10 mouse cellular contexts compared by ENCODE assay signal in genomic region chr15:99470224-99470761, GRCm38 (mm10). TPM values are rescaled to one million over a fixed set of nuclear protein-coding genes. Genes with fewer than 3 reads are reported as not detected.
DNase-seq lines count a peak whose midpoint lies in the region; ATAC-seq and TF ChIP-seq lines count a peak whose summit lies in the region.
"Had no signal": no experiment of that assay in that cellular context is flagged by ENCODE, and none has a peak within 500 bp of the region (broad histone marks: within the 10 kb centered on the region; RNA-seq: fewer than 3 reads in every experiment).

No protein-coding gene starts in this region.

- H3K9ac ChIP-seq in hindbrain, postnatal 0 days (replicated peaks; ENCODE audit: low read length) = no peak overlapping the region
- H3K9ac ChIP-seq in hindbrain, embryonic 12.5 days = no peak overlapping the region
- no peak overlapping the region; the same call in 1 of the 2 replicates for H3K9ac ChIP-seq in forebrain, embryonic 14.5 days (ENCODE audit: low read length)
- H3K9ac ChIP-seq: lung, embryonic 14.5 days; stomach, embryonic 15.5 days had no signal

- no peak overlapping the region for H3K4me3 ChIP-seq in hindbrain, postnatal 0 days (ENCODE audit: low read length)
- no peak overlapping the region for H3K4me3 ChIP-seq in hindbrain, embryonic 12.5 days
- H3K4me3 ChIP-seq in brown adipose tissue, adult 24 weeks (ENCODE audit: insufficient read depth, low read depth, low read length) = peak overlapping the region; percentile 57
- 0 out of 2 replicates have a peak overlapping the region, but pooled peaks have one; percentile 3 for H3K4me3 ChIP-seq in kidney, adult 2 months (ENCODE audit: insufficient read depth, low read depth, low read length)
- no peak overlapping the region for H3K4me3 ChIP-seq in forebrain, embryonic 14.5 days (ENCODE audit: low read depth, low read length)
- H3K4me3 ChIP-seq: stomach, embryonic 15.5 days had no signal

- peak overlapping the region; percentile 41; the same call in 1 of the 2 replicates for H3K27ac ChIP-seq in hindbrain, postnatal 0 days
- no peak overlapping the region for H3K27ac ChIP-seq in hindbrain, embryonic 12.5 days
- H3K27ac ChIP-seq in brown adipose tissue, adult 24 weeks (replicated peaks; ENCODE audit: low read depth, low read length) = peak overlapping the region; percentile 84
- peak overlapping the region; percentile 12; the same call in 1 of the 2 replicates for H3K27ac ChIP-seq in kidney, adult 2 months (ENCODE audit: insufficient read depth, low read depth, low read length)
- H3K27ac ChIP-seq in forebrain, embryonic 14.5 days (ENCODE audit: low read depth, low read length) = no peak overlapping the region
- H3K27ac ChIP-seq: stomach, embryonic 15.5 days had no signal

- no peaks in the 10 kb centered on the region for H3K9me3 ChIP-seq in hindbrain, postnatal 0 days (ENCODE audit: low read length)
- no peaks in the 10 kb centered on the region for H3K9me3 ChIP-seq in hindbrain, embryonic 12.5 days (replicated peaks)
- H3K9me3 ChIP-seq in forebrain, embryonic 14.5 days (replicated peaks; ENCODE audit: control insufficient read depth, low read length) = no peaks in the 10 kb centered on the region
- H3K9me3 ChIP-seq: stomach, embryonic 15.5 days had no signal

- no peaks in the 10 kb centered on the region for H3K27me3 ChIP-seq in hindbrain, postnatal 0 days (ENCODE audit: insufficient read depth, low read length)
- no peaks in the 10 kb centered on the region for H3K27me3 ChIP-seq in hindbrain, embryonic 12.5 days
- no peaks in the 10 kb centered on the region for H3K27me3 ChIP-seq in kidney, adult 2 months (replicated peaks; ENCODE audit: control insufficient read depth, insufficient read depth, low read length)
- H3K27me3 ChIP-seq in forebrain, embryonic 14.5 days (replicated peaks; ENCODE audit: control insufficient read depth, insufficient read depth, low read length) = no peaks in the 10 kb centered on the region
- H3K27me3 ChIP-seq: stomach, embryonic 15.5 days had no signal

- H3K4me1 ChIP-seq in hindbrain, postnatal 0 days (ENCODE audit: insufficient read depth, low read length) = peaks cover 4% of the 10 kb centered on the region
- peaks cover 11% of the 10 kb centered on the region for H3K4me1 ChIP-seq in hindbrain, embryonic 12.5 days
- H3K4me1 ChIP-seq in brown adipose tissue, adult 24 weeks (ENCODE audit: control insufficient read depth, insufficient read depth, insufficient read length, low read length) = peaks cover 3% of the 10 kb centered on the region; the same call in 1 of the 2 replicates
- H3K4me1 ChIP-seq in kidney, adult 2 months (ENCODE audit: control insufficient read depth, insufficient read depth, low read length) = peaks cover 4% of the 10 kb centered on the region; the same call in 1 of the 2 replicates
- H3K4me1 ChIP-seq in forebrain, embryonic 14.5 days (ENCODE audit: control insufficient read depth, insufficient read depth, low read length) = no peaks in the 10 kb centered on the region

- H3K36me3 ChIP-seq in hindbrain, postnatal 0 days (ENCODE audit: insufficient read depth, low read length) = no peaks in the 10 kb centered on the region
- H3K36me3 ChIP-seq in hindbrain, embryonic 12.5 days = 0 out of 2 replicates have a peak, but pooled peaks cover 11% of the 10 kb centered on the region
- H3K36me3 ChIP-seq in kidney, adult 2 months (ENCODE audit: control insufficient read depth, insufficient read depth, low read length) = no peaks in the 10 kb centered on the region
- peaks cover 9% of the 10 kb centered on the region; the same call in 1 of the 2 replicates for H3K36me3 ChIP-seq in forebrain, embryonic 14.5 days (ENCODE audit: control insufficient read depth, insufficient read depth, low read length)

- no peak for DNase-seq in hindbrain, postnatal 0 days (ENCODE audit: low spot score)
- peak; percentile 43 to 63 for DNase-seq in gastrocnemius, adult 8-10 months (ENCODE audit: low spot score in 2 of 2)
- DNase-seq in kidney, adult 2 months = peak; percentile 42
- no peak for DNase-seq in right cerebral cortex, adult 18-20 months
- no peak for DNase-seq in embryo, embryonic 11 days
- no peak for DNase-seq in forebrain, embryonic 14.5 days (ENCODE audit: low spot score)

- TF ChIP-seq POLR2A in kidney, adult 2 months (IDR thresholded peaks at IDR 0.05; ENCODE audit: low read depth, low read length) = no peak

- no peak for ATAC-seq in hindbrain, postnatal 0 days
- no peak for ATAC-seq in hindbrain, embryonic 12.5 days (ENCODE audit: low FRiP score)
- no peak for ATAC-seq in forebrain, embryonic 14.5 days

- 75% methylated on average over 31 of the region's 31 CpGs for WGBS in hindbrain, postnatal 0 days
- 92% methylated on average over 31 of the region's 31 CpGs for WGBS in hindbrain, embryonic 12.5 days
- 77% methylated on average over 31 of the region's 31 CpGs for WGBS in kidney, adult 2 months
- WGBS in forebrain, embryonic 14.5 days = 90% methylated on average over 31 of the region's 31 CpGs

- peak overlapping the region; percentile 17; the same call in 1 of the 2 replicates for H3K4me2 ChIP-seq in hindbrain, postnatal 0 days (ENCODE audit: low read depth, low read length)
- no peak overlapping the region for H3K4me2 ChIP-seq in hindbrain, embryonic 12.5 days (replicated peaks)
- H3K4me2 ChIP-seq in forebrain, embryonic 14.5 days (ENCODE audit: low read length) = no peak overlapping the region
- H3K4me2 ChIP-seq: lung, embryonic 14.5 days; stomach, embryonic 15.5 days had no signal

- TF ChIP-seq CTCF in hindbrain, postnatal 0 days (IDR thresholded peaks at IDR 0.05; ENCODE audit: low read depth) = no peak
- no peak for TF ChIP-seq CTCF in kidney, adult 2 months (conservative IDR thresholded peaks at IDR 0.05; ENCODE audit: insufficient read depth, insufficient read length, low read depth, low read length)

RNA-seq across cellular contexts. Expression of gene Bcdin3d, which starts 4.2 kb away (rescaled TPM):
- total RNA-seq in hindbrain, postnatal 0 days (2014; rRNA removed) = 10.1 and 13.7 TPM in 2 replicates
- polyA plus RNA-seq in hindbrain, postnatal 0 days (2015; fragmentation: Nextera tagmentation; extraction: Ambion mirVana) = 12.6 and 12.7 TPM in 2 replicates
- polyA plus RNA-seq in hindbrain, embryonic 12.5 days (2016; fragmentation: Nextera tagmentation; extraction: Ambion mirVana) = 18.9 TPM in 2 replicates
- 3.3 and 8.0 TPM in 2 replicates for polyA plus RNA-seq in brown adipose tissue, adult 24 weeks (2012; ENCODE audit: insufficient read depth, insufficient read length, missing spikeins)
- 1 to 10 TPM; 3.6 to 6.2 (median 4.5) TPM for total RNA-seq in gastrocnemius, adult 8-10 months (2022)
- 5.8 and 7.0 TPM in 2 replicates for polyA plus RNA-seq in kidney, adult 2 months (2012; rRNA removed)
- polyA plus RNA-seq in forebrain, embryonic 14.5 days (2014; fragmentation: Nextera tagmentation; extraction: Ambion mirVana) = 22.4 and 25.4 TPM in 2 replicates

RNA-seq across cellular contexts. Expression of gene Nckap5l, which starts 12.7 kb away (rescaled TPM):
- total RNA-seq in hindbrain, postnatal 0 days (2014; rRNA removed) = 19.5 and 23.4 TPM in 2 replicates
- 10.0 and 11.4 TPM in 2 replicates for polyA plus RNA-seq in hindbrain, postnatal 0 days (2015; fragmentation: Nextera tagmentation; extraction: Ambion mirVana)
- 14.9 and 16.1 TPM in 2 replicates for polyA plus RNA-seq in hindbrain, embryonic 12.5 days (2016; fragmentation: Nextera tagmentation; extraction: Ambion mirVana)
- polyA plus RNA-seq in brown adipose tissue, adult 24 weeks (2012; ENCODE audit: insufficient read depth, insufficient read length, missing spikeins) = 1.1 and 1.9 TPM in 2 replicates
- total RNA-seq in gastrocnemius, adult 8-10 months (2022) = 1 to 10 TPM; 1.5 to 2.2 (median 1.7) TPM
- polyA plus RNA-seq in kidney, adult 2 months (2012; rRNA removed) = 3.1 and 3.9 TPM in 2 replicates
- polyA plus RNA-seq in forebrain, embryonic 14.5 days (2014; fragmentation: Nextera tagmentation; extraction: Ambion mirVana) = 9.1 and 12.4 TPM in 2 replicates

RNA-seq across cellular contexts. Expression of gene Faim2, which starts 57.7 kb away (rescaled TPM):
- total RNA-seq in hindbrain, postnatal 0 days (2014; rRNA removed) = 30.5 and 33.4 TPM in 2 replicates
- polyA plus RNA-seq in hindbrain, postnatal 0 days (2015; fragmentation: Nextera tagmentation; extraction: Ambion mirVana) = 54.6 and 57.9 TPM in 2 replicates
- polyA plus RNA-seq in hindbrain, embryonic 12.5 days (2016; fragmentation: Nextera tagmentation; extraction: Ambion mirVana) = 2.9 and 5.5 TPM in 2 replicates
- polyA plus RNA-seq in brown adipose tissue, adult 24 weeks (2012; ENCODE audit: insufficient read depth, insufficient read length, missing spikeins) = not detected in 2 replicates
- under 1 TPM in 3 of 4 experiments, not detected in 1; 0.13 to 0.21 (median 0.15) TPM for total RNA-seq in gastrocnemius, adult 8-10 months (2022)
- polyA plus RNA-seq in kidney, adult 2 months (2012; rRNA removed) = 0.43 and 1.3 TPM in 2 replicates
- 11.6 and 12.7 TPM in 2 replicates for polyA plus RNA-seq in forebrain, embryonic 14.5 days (2014; fragmentation: Nextera tagmentation; extraction: Ambion mirVana)

Comparison
In these comparisons a context has a peak if more than half of its experiments do, and no peak if none do; other contexts are left out.
1. H3K27ac ChIP-seq: peak in hindbrain, postnatal 0 days (single experiment), brown adipose tissue, adult 24 weeks (single experiment) and kidney, adult 2 months (single experiment); none in hindbrain, embryonic 12.5 days (single experiment) and forebrain, embryonic 14.5 days (single experiment).
2. DNase-seq: peak in gastrocnemius, adult 8-10 months (2 of 2) and kidney, adult 2 months (single experiment); none in hindbrain, postnatal 0 days (single experiment), right cerebral cortex, adult 18-20 months (single experiment), embryo, embryonic 11 days (single experiment) and forebrain, embryonic 14.5 days (single experiment).
3. H3K4me3 ChIP-seq: peak in brown adipose tissue, adult 24 weeks (single experiment) and kidney, adult 2 months (single experiment); none in hindbrain, postnatal 0 days (single experiment), hindbrain, embryonic 12.5 days (single experiment) and forebrain, embryonic 14.5 days (single experiment).